ENCODE assay signal across 18 mouse cellular contexts in genomic region chr11:31473017-31473416, GRCm38 (mm10).
DNase-seq lines count a peak whose midpoint lies in the region; ATAC-seq and TF ChIP-seq lines count a peak whose summit lies in the region.
"Had no signal": no experiment of that assay in that cellular context is flagged by ENCODE, and none has a peak within 500 bp of the region (broad histone marks: within the 10 kb centered on the region; RNA-seq: fewer than 3 reads in every experiment).

No protein-coding gene starts in this region.

- H3K9ac ChIP-seq in kidney, embryonic 15.5 days: no peak overlapping the region
- H3K9ac ChIP-seq: forebrain, embryonic 13.5 days; heart, embryonic 12.5 days; hindbrain, embryonic 12.5 days had no signal

- DNase-seq in heart, adult 9 months (ENCODE audit: low spot score in 2 of 2): peak; percentile 17 to 27
- DNase-seq in heart, adult 8-10 months (ENCODE audit: low spot score): no peak
- no peak for DNase-seq in kidney, adult 11 months
- peak; percentile 55 for DNase-seq in Patski (ENCODE audit: low read depth, low spot score)
- DNase-seq in spleen, adult 12 weeks (ENCODE audit: low spot score): no peak
- DNase-seq: adrenal gland, adult 8-10 months; adrenal gland, postnatal 36 days; cerebellum, adult 2 months; cerebellum, postnatal 10 days; gastrocnemius, adult 2 months; gastrocnemius, postnatal 25 days had no signal

- CTCF ChIA-PET in Patski (lab: Charles Lee): interaction anchor here (1.4 to 2.6 kb wide), 4 partner anchors 12 to 143 kb away, joined by 3 to 8 read pairs (median 4); no protein-coding TSS in a partner anchor

- H3K27ac ChIP-seq in kidney, embryonic 15.5 days: 0 out of 2 replicates have a peak overlapping the region, but pooled peaks have one; percentile 0
- H3K27ac ChIP-seq: embryonic facial prominence, embryonic 10.5 days; forebrain, embryonic 13.5 days; gastrocnemius, adult 2 months; hindbrain, embryonic 12.5 days had no signal

- no peak overlapping the region for H3K4me3 ChIP-seq in kidney, embryonic 15.5 days (replicated peaks)
- H3K4me3 ChIP-seq: embryonic facial prominence, embryonic 10.5 days; forebrain, embryonic 13.5 days; gastrocnemius, adult 2 months; heart, embryonic 12.5 days; hindbrain, embryonic 12.5 days had no signal

- H3K36me3 ChIP-seq in kidney, embryonic 15.5 days: no peaks in the 10 kb centered on the region
- H3K36me3 ChIP-seq: embryonic facial prominence, embryonic 10.5 days; heart, embryonic 12.5 days; hindbrain, embryonic 12.5 days had no signal

- 0 out of 2 replicates have a peak, but pooled peaks cover 3% of the 10 kb centered on the region for H3K4me1 ChIP-seq in kidney, embryonic 15.5 days
- H3K4me1 ChIP-seq: heart, embryonic 12.5 days; hindbrain, embryonic 12.5 days had no signal

- 17% methylated on average over 4 of the region's 4 CpGs for WGBS in kidney, embryonic 15.5 days

- H3K9me3 ChIP-seq in kidney, embryonic 15.5 days (replicated peaks): no peaks in the 10 kb centered on the region
- H3K9me3 ChIP-seq: embryonic facial prominence, embryonic 10.5 days; forebrain, embryonic 13.5 days; heart, embryonic 12.5 days; hindbrain, embryonic 12.5 days had no signal

- no peaks in the 10 kb centered on the region for H3K27me3 ChIP-seq in kidney, embryonic 15.5 days
- no peaks in the 10 kb centered on the region for H3K27me3 ChIP-seq in Patski
- H3K27me3 ChIP-seq: CH12.LX; forebrain, embryonic 13.5 days; heart, embryonic 12.5 days; hindbrain, embryonic 12.5 days had no signal

- ATAC-seq in kidney, embryonic 15.5 days (replicated peaks; ENCODE audit: low FRiP score): peak; percentile 73
- ATAC-seq in Patski: no peak
- ATAC-seq: forebrain, embryonic 13.5 days; hindbrain, embryonic 16.5 days had no signal

- in situ Hi-C loops in Patski (cut with MboI; ENCODE audit: low pct_unique_long_range_greater_than_20kb): no loop called here

- no peak overlapping the region for H3K4me2 ChIP-seq in kidney, embryonic 15.5 days
- H3K4me2 ChIP-seq: forebrain, embryonic 13.5 days; heart, embryonic 12.5 days; hindbrain, embryonic 12.5 days had no signal

- POLR2A ChIA-PET in Patski (lab: Charles Lee): interaction anchor here (2.2 kb wide), 1 partner anchor 104 kb away, joined by 6 read pairs; the partner anchor contains the start of gene Stc2

- TF ChIP-seq CTCF in Patski (IDR thresholded peaks at IDR 0.05): no peak

Comparison
In these comparisons a context has a peak if more than half of its experiments do, and no peak if none do; other contexts are left out.
1. DNase-seq: peak in heart, adult 9 months (2 of 2) and Patski (single experiment); none in heart, adult 8-10 months (single experiment), kidney, adult 11 months (single experiment) and spleen, adult 12 weeks (single experiment).